In genomic region chr11:100970557-100970937, GRCm38 (mm10) we compare ENCODE assay signal across 8 mouse cellular contexts. TPM values are rescaled to one million over a fixed set of nuclear protein-coding genes. Genes with fewer than 3 reads are reported as not detected.
DNase-seq lines count a peak whose midpoint lies in the region; ATAC-seq and TF ChIP-seq lines count a peak whose summit lies in the region.

Gene Cavin1, minus strand, starts transcription at chr11:100970887.

- peak within 1 kb of the TSS; percentile 62 for H3K9ac ChIP-seq in embryonic facial prominence, embryonic 12.5 days
- H3K9ac ChIP-seq in liver, adult 2 months (ENCODE audit: low read depth, low read length), result peak within 1 kb of the TSS; percentile 62
- H3K9ac ChIP-seq in midbrain, embryonic 16.5 days (ENCODE audit: low read depth, low read length), result peak within 1 kb of the TSS; percentile 55

- H3K9me3 ChIP-seq in embryonic facial prominence, embryonic 12.5 days, result no peaks in the 10 kb centered on the region
- no peaks in the 10 kb centered on the region for H3K9me3 ChIP-seq in midbrain, embryonic 16.5 days (replicated peaks; ENCODE audit: control insufficient read depth, low read length, poor library complexity, severe bottlenecking)

- no peak for DNase-seq in thymus, adult 2 months
- DNase-seq in thymus, postnatal 14 days, result no peak
- peak; percentile 99 for DNase-seq in heart, adult 9 months (ENCODE audit: low spot score in 2 of 2)
- DNase-seq in kidney, adult 9 months, result peak; percentile 94
- DNase-seq in liver, adult 2 months (ENCODE audit: extremely low read depth, low read depth, low spot score), result peak; percentile 33
- DNase-seq in testis, postnatal 10 days (ENCODE audit: low spot score), result peak; percentile 98

- no peak within 1 kb of the TSS for H3K27ac ChIP-seq in thymus, adult 2 months (ENCODE audit: control insufficient read depth, insufficient read depth, low read length)
- H3K27ac ChIP-seq in embryonic facial prominence, embryonic 12.5 days, result peak within 1 kb of the TSS; percentile 57; the same call in 1 of the 2 replicates
- H3K27ac ChIP-seq in liver, adult 2 months (replicated peaks; ENCODE audit: insufficient read depth, low read depth, low read length), result peak within 1 kb of the TSS; percentile 12; the same call in 1 of the 2 replicates
- H3K27ac ChIP-seq in midbrain, embryonic 16.5 days (ENCODE audit: low read length), result peak within 1 kb of the TSS; percentile 18; the same call in 1 of the 2 replicates

- no peak for TF ChIP-seq CTCF in thymus, adult 2 months (IDR thresholded peaks at IDR 0.05; ENCODE audit: borderline replicate concordance, control insufficient read depth, extremely low read depth, insufficient read depth, low read length, poor library complexity)
- no peak for TF ChIP-seq CTCF in liver, adult 2 months (IDR thresholded peaks at IDR 0.05; ENCODE audit: low read depth, low read length)

- peaks cover 14% of the 10 kb centered on the region; the same call in 1 of the 2 replicates for H3K27me3 ChIP-seq in thymus, adult 2 months (ENCODE audit: control insufficient read depth, insufficient read depth, low read length)
- peaks cover 85% of the 10 kb centered on the region for H3K27me3 ChIP-seq in embryonic facial prominence, embryonic 12.5 days
- H3K27me3 ChIP-seq in liver, adult 2 months (ENCODE audit: control insufficient read depth, insufficient read depth, low read length), result no peaks in the 10 kb centered on the region
- H3K27me3 ChIP-seq in midbrain, embryonic 16.5 days (ENCODE audit: control insufficient read depth, insufficient read depth, low read depth, low read length), result peaks cover 66% of the 10 kb centered on the region

- peak; percentile 88 for ATAC-seq in embryonic facial prominence, embryonic 12.5 days (ENCODE audit: insufficient number of reproducible peaks, insufficient read depth, low FRiP score, low TSS enrichment)
- ATAC-seq in midbrain, embryonic 16.5 days, result 0 out of 2 replicates have a peak, but pooled peaks have one; percentile 54

- no peak for TF ChIP-seq POLR2A in thymus, adult 2 months (IDR thresholded peaks at IDR 0.05; ENCODE audit: control insufficient read depth, extremely low read depth, insufficient read depth, low read length, poor library complexity)
- peak; percentile 77; the same call in 1 of the 2 replicates for TF ChIP-seq POLR2A in liver, adult 2 months (IDR thresholded peaks at IDR 0.05; ENCODE audit: extremely low read depth, insufficient read depth, low read length)

- WGBS in thymus, adult 2 months, result 17% methylated on average over 20 of the region's 20 CpGs
- WGBS in embryonic facial prominence, embryonic 12.5 days, result 1% methylated on average over 20 of the region's 20 CpGs
- WGBS in liver, adult 2 months, result 12% methylated on average over 20 of the region's 20 CpGs
- 0% methylated on average over 20 of the region's 20 CpGs for WGBS in midbrain, embryonic 16.5 days

- H3K4me1 ChIP-seq in thymus, adult 2 months (replicated peaks; ENCODE audit: control insufficient read depth, insufficient read depth, low read length), result peaks cover 13% of the 10 kb centered on the region
- H3K4me1 ChIP-seq in embryonic facial prominence, embryonic 12.5 days, result peaks cover 25% of the 10 kb centered on the region
- H3K4me1 ChIP-seq in liver, adult 2 months (ENCODE audit: control insufficient read depth, insufficient read depth, low read length), result no peaks in the 10 kb centered on the region
- H3K4me1 ChIP-seq in midbrain, embryonic 16.5 days (ENCODE audit: control insufficient read depth, insufficient read depth, low read length), result peaks cover 10% of the 10 kb centered on the region

- H3K4me3 ChIP-seq in thymus, adult 2 months (ENCODE audit: control insufficient read depth, insufficient read depth, low read length), result peak within 1 kb of the TSS; percentile 32
- peak within 1 kb of the TSS; percentile 57 for H3K4me3 ChIP-seq in embryonic facial prominence, embryonic 12.5 days
- H3K4me3 ChIP-seq in liver, adult 2 months (ENCODE audit: insufficient read depth, low read depth, low read length), result peak within 1 kb of the TSS; percentile 67
- peak within 1 kb of the TSS; percentile 39 for H3K4me3 ChIP-seq in midbrain, embryonic 16.5 days (ENCODE audit: low read depth, low read length)

- no peaks in the 10 kb centered on the region for H3K36me3 ChIP-seq in thymus, adult 2 months (ENCODE audit: control insufficient read depth, insufficient read depth, low read length)
- H3K36me3 ChIP-seq in embryonic facial prominence, embryonic 12.5 days, result no peaks in the 10 kb centered on the region
- H3K36me3 ChIP-seq in liver, adult 2 months (ENCODE audit: control insufficient read depth, insufficient read depth, low read length), result no peaks in the 10 kb centered on the region
- no peaks in the 10 kb centered on the region for H3K36me3 ChIP-seq in midbrain, embryonic 16.5 days (ENCODE audit: control insufficient read depth, insufficient read depth, low read length)

- H3K4me2 ChIP-seq in embryonic facial prominence, embryonic 12.5 days (replicated peaks), result peak within 1 kb of the TSS; percentile 68
- H3K4me2 ChIP-seq in midbrain, embryonic 16.5 days (ENCODE audit: low read length), result peak within 1 kb of the TSS; percentile 54

- no peaks in the 10 kb centered on the region for H3K79me2 ChIP-seq in liver, adult 2 months (ENCODE audit: control insufficient read depth, insufficient read depth, low read length)

RNA-seq across cellular contexts. Expression of gene Cavin1, which starts in this region (rescaled TPM):
- 18.9 and 22.4 TPM in 2 replicates for polyA plus RNA-seq in thymus, adult 2 months (2012; rRNA removed)
- 68.4 and 69.6 TPM in 2 replicates for polyA plus RNA-seq in embryonic facial prominence, embryonic 12.5 days (2016; fragmentation: Nextera tagmentation; extraction: Ambion mirVana)
- total RNA-seq in liver, adult 2 months (2014; rRNA removed), result 3.8 and 4.1 TPM in 2 replicates
- 3.9 and 4.0 TPM in 2 replicates for polyA plus RNA-seq in liver, adult 2 months (2012; rRNA removed)
- polyA plus RNA-seq in midbrain, embryonic 16.5 days (2015; fragmentation: Nextera tagmentation; extraction: Ambion mirVana), result 40.0 TPM in 2 replicates

Comparison
In these comparisons a context has a peak if more than half of its experiments do, and no peak if none do; other contexts are left out.
1. DNase-seq: peak in heart, adult 9 months (2 of 2), kidney, adult 9 months (single experiment), liver, adult 2 months (single experiment) and testis, postnatal 10 days (single experiment); none in thymus, adult 2 months (single experiment) and thymus, postnatal 14 days (single experiment).
2. Peak in every context shown above with its lines, with median percentiles within 50 percentile points of each other: H3K4me3 ChIP-seq and H3K9ac ChIP-seq.